Mouse (Mus musculus) thymus, adult 2 months (tissue): Measurements from ENCODE around the gene Gm21992.

Source experiments
- CTCF ChIP-seq: fragments of 200-500 bp; IDR thresholded peaks from 2 replicates; pipeline ENCODE4 v1.5.1; 2012; ENCODE audit warnings: mild to moderate bottlenecking, control low read depth, low read length, moderate library complexity, borderline replicate concordance; ENCODE audit not compliant: control insufficient read depth, poor library complexity, insufficient read depth; ENCODE audit errors: extremely low read depth
- POLR2A ChIP-seq: fragments of 200-500 bp; IDR thresholded peaks from 2 replicates; pipeline ENCODE4 v1.6.1; 2012; ENCODE audit warnings: mild to moderate bottlenecking, low read length, control low read depth, moderate library complexity; ENCODE audit not compliant: control insufficient read depth, poor library complexity, insufficient read depth; ENCODE audit errors: extremely low read depth

- TF ChIP-seq CTCF (no peak), POLR2A (no peak)
These were observed 12.3 kb downstream of the Gm21992 start for GRCm38 (mm10) chr19:4799083-4799482.
